Mouse (Mus musculus) cortical plate, adult 2 months (tissue): ENCODE data around the gene Sdk1.

Source experiments
- CTCF ChIP-seq: fragments of 200-500 bp; IDR thresholded peaks from 2 replicates; pipeline ENCODE4 v1.5.1; 2011; ENCODE audit warnings: mild to moderate bottlenecking, control low read depth, low read length; ENCODE audit not compliant: insufficient read depth; ENCODE audit errors: extremely low read depth
- POLR2A ChIP-seq: fragments of 200-500 bp; IDR thresholded peaks from 2 replicates; pipeline ENCODE4 v1.6.1; 2011; ENCODE audit warnings: mild to moderate bottlenecking, low read length, control low read depth; ENCODE audit not compliant: insufficient read depth; ENCODE audit errors: extremely low read depth

DNA sequence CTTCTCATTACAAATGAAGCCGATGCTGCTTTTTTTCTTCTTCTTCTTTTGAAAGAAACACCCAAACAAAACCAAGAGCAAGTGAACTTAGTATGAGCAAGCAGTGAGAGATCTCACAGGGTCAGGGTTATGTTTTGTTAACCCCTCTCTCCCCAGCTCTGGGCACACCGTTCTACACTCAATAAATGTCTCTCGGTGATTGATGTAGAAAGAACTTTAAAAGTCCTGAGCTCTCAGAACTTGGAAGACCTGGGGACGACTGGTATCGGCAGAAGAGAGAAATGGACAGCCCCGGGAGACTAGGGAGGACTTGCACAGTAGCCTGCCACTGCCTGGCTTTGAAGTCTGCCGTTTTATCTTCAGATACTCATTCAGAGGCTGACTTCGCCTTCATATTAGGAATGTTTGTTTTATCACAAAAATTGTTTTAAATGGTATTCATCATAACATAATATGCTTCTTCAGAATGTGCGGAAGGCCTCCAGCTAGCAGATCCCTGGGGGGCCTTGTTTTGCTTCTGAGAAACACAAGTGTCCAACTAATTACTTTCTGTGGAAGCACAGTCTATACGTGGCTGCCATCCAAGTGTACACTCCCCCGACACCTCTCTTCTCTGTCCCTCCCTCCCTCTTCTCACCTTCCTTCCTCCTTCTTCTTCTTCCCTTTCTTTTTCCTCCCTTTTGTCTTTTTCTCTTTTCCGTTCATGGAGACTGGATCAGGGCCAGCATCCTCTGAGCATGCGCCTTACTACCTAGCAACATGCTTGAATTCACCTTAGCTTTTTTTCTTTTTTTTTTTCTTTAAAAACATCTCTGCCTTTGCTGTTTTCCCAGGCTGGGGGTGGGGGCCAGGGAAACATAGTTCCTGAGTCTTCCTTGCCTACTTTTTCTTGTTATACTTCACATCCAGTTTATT, 283.8 kb downstream of the Sdk1 start:
- TF ChIP-seq CTCF, result no peak
- no peak for TF ChIP-seq POLR2A
